Mouse (Mus musculus) ES-Bruce4 (cell line): ENCODE measurements at regions not wholly inside any gene's neighbourhood (a gene's known extent, or its start where the extent isn't known, plus 50 kb on each side); places are given as distances from the start of the nearest gene placed in this dataset.
"Not testable (repeated sequence)": the region's sequence is repeated elsewhere in the genome, so short reads cannot be mapped to it uniquely, and the experiment has no call there.

Source experiments
- CTCF ChIP-seq: IDR thresholded peaks from one replicate; pipeline ENCODE4 v1.8.1; 2011; ENCODE audit warnings: low read depth, low read length
- POLR2A ChIP-seq: IDR thresholded peaks from one replicate; pipeline ENCODE4 v1.8.1; 2011; ENCODE audit warnings: low read length; ENCODE audit not compliant: insufficient read depth

DNA sequence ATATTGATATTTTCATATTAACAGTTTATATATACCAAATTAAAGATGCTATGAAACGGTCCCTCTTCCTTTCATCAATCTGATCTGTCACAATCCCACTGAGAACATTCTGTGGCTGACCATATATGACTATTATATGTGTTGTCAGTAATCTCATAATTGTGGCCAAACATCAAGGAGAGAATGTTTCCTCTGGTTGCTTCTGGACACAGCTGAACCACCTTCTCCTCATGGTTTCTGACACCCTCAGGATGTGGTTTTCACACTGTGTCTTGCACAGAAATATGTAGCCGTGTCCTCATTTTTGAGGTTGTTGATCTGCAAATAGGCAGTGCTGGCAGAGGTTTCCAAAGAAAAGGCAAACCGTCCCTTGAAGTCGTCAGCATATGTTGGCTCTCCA is 565.0 kb downstream of the Adam6a start:
- not testable (repeated sequence) for TF ChIP-seq CTCF, POLR2A
